Mouse (Mus musculus): ENCODE measurements around the gene Gkn2. TPM values are rescaled to one million over a fixed set of nuclear protein-coding genes. Genes with fewer than 3 reads are reported as not detected.
A peak's percentile ranks its signal among the peaks of the same experiment; 100 is the strongest.

The Gkn2 gene
- polyA plus RNA-seq (2014; fragmentation: Nextera tagmentation; extraction: Ambion mirVana): not detected in 2 replicates

GRCm38 (mm10) chr6:87373057-87373456, at the start of gene Gkn2:
Gene Gkn2 (plus strand): TSS chr6:87373357.
- 91% methylated on average over 9 of the region's 9 CpGs for WGBS
- Histone ChIP-seq H3K4me3 (ENCODE audit: low read depth, low read length) (no peak within 1 kb of the TSS), H3K9me3 (ENCODE audit: control insufficient read depth, low read length) (no peaks in the 10 kb centered on the region), H3K27ac (ENCODE audit: low read depth, low read length) (no peak within 1 kb of the TSS), H3K36me3 (ENCODE audit: control insufficient read depth, insufficient read depth, low read length) (no peaks in the 10 kb centered on the region), H3K4me1 (replicated peaks; ENCODE audit: control insufficient read depth, insufficient read depth, low read length) (no peaks in the 10 kb centered on the region), H3K27me3 (ENCODE audit: control insufficient read depth, insufficient read depth, low read length) (no peaks in the 10 kb centered on the region), H3K9ac (ENCODE audit: low read length) (no peak within 1 kb of the TSS), H3K4me2 (ENCODE audit: low read depth, low read length, severe bottlenecking) (no peak within 1 kb of the TSS)
- DNase-seq (ENCODE audit: low spot score) (no peak), ATAC-seq (replicated peaks; ENCODE audit: low FRiP score) (no peak)

GRCm38 (mm10) chr6:87323381-87323780, 49.8 kb upstream of the Gkn2 start:
- H3K27me3 ChIP-seq (ENCODE audit: control insufficient read depth, insufficient read depth, low read length): no peaks in the 10 kb centered on the region
- no peak overlapping the region for H3K27ac ChIP-seq (ENCODE audit: low read depth, low read length)
- H3K9me3 ChIP-seq (ENCODE audit: control insufficient read depth, low read length): no peaks in the 10 kb centered on the region
- 88% methylated on average over 2 of the region's 2 CpGs for WGBS
- no peak overlapping the region for H3K9ac ChIP-seq (ENCODE audit: low read length)
- no peaks in the 10 kb centered on the region for H3K4me1 ChIP-seq (replicated peaks; ENCODE audit: control insufficient read depth, insufficient read depth, low read length)
- ATAC-seq (replicated peaks; ENCODE audit: low FRiP score) (no peak), DNase-seq (ENCODE audit: low spot score) (no peak)
- no peak overlapping the region for H3K4me2 ChIP-seq (ENCODE audit: low read depth, low read length, severe bottlenecking)
- no peak overlapping the region for H3K4me3 ChIP-seq (ENCODE audit: low read depth, low read length)
- H3K36me3 ChIP-seq (ENCODE audit: control insufficient read depth, insufficient read depth, low read length): no peaks in the 10 kb centered on the region

- Histone ChIP-seq H3K9me3 (ENCODE audit: control insufficient read depth, low read length) (no peaks in the 10 kb centered on the region), H3K4me2 (ENCODE audit: low read depth, low read length, severe bottlenecking) (no peak overlapping the region), H3K27ac (ENCODE audit: low read depth, low read length) (no peak overlapping the region), H3K9ac (ENCODE audit: low read length) (no peak overlapping the region), H3K4me3 (ENCODE audit: low read depth, low read length) (no peak overlapping the region), H3K27me3 (ENCODE audit: control insufficient read depth, insufficient read depth, low read length) (no peaks in the 10 kb centered on the region), H3K4me1 (replicated peaks; ENCODE audit: control insufficient read depth, insufficient read depth, low read length) (no peaks in the 10 kb centered on the region), H3K36me3 (ENCODE audit: control insufficient read depth, insufficient read depth, low read length) (no peaks in the 10 kb centered on the region)
- WGBS: 87% methylated on average over 2 of the region's 2 CpGs
- DNase-seq (ENCODE audit: low spot score): no peak
- no peak for ATAC-seq (replicated peaks; ENCODE audit: low FRiP score)
Observed at GRCm38 (mm10) chr6:87326932-87327331, 46.2 kb upstream of the Gkn2 start.

GRCm38 (mm10) chr6:87328265-87329173, 44.6 kb upstream of the Gkn2 start:
- WGBS: 90% methylated on average over 22 of the region's 22 CpGs
- no peaks in the 10 kb centered on the region for H3K27me3 ChIP-seq (ENCODE audit: control insufficient read depth, insufficient read depth, low read length)
- H3K27ac ChIP-seq (ENCODE audit: low read depth, low read length): no peak overlapping the region
- no peaks in the 10 kb centered on the region for H3K9me3 ChIP-seq (ENCODE audit: control insufficient read depth, low read length)
- no peak overlapping the region for H3K4me3 ChIP-seq (ENCODE audit: low read depth, low read length)
- no peak for DNase-seq (ENCODE audit: low spot score)
- no peaks in the 10 kb centered on the region; the same call in 1 of the 2 replicates for H3K4me1 ChIP-seq (replicated peaks; ENCODE audit: control insufficient read depth, insufficient read depth, low read length)
- H3K4me2 ChIP-seq (ENCODE audit: low read depth, low read length, severe bottlenecking): no peak overlapping the region
- no peaks in the 10 kb centered on the region for H3K36me3 ChIP-seq (ENCODE audit: control insufficient read depth, insufficient read depth, low read length)
- no peak overlapping the region for H3K9ac ChIP-seq (ENCODE audit: low read length)
- no peak for ATAC-seq (replicated peaks; ENCODE audit: low FRiP score)

- H3K9ac ChIP-seq (ENCODE audit: low read length): no peak overlapping the region
- no peak overlapping the region for H3K4me2 ChIP-seq (ENCODE audit: low read depth, low read length, severe bottlenecking)
- no peak overlapping the region for H3K27ac ChIP-seq (ENCODE audit: low read depth, low read length)
- no peaks in the 10 kb centered on the region for H3K36me3 ChIP-seq (ENCODE audit: control insufficient read depth, insufficient read depth, low read length)
- no peak overlapping the region for H3K4me3 ChIP-seq (ENCODE audit: low read depth, low read length)
- WGBS: 88% methylated on average over 2 of the region's 2 CpGs
- no peaks in the 10 kb centered on the region for H3K9me3 ChIP-seq (ENCODE audit: control insufficient read depth, low read length)
- H3K4me1 ChIP-seq (replicated peaks; ENCODE audit: control insufficient read depth, insufficient read depth, low read length): peaks cover 6% of the 10 kb centered on the region; the same call in 1 of the 2 replicates
- no peaks in the 10 kb centered on the region for H3K27me3 ChIP-seq (ENCODE audit: control insufficient read depth, insufficient read depth, low read length)
- no peak for ATAC-seq (replicated peaks; ENCODE audit: low FRiP score)
- DNase-seq (ENCODE audit: low spot score): no peak
Observed at GRCm38 (mm10) chr6:87332380-87332779, 40.8 kb upstream of the Gkn2 start.

- H3K4me1 ChIP-seq (replicated peaks; ENCODE audit: control insufficient read depth, insufficient read depth, low read length): peaks cover 6% of the 10 kb centered on the region; the same call in 1 of the 2 replicates
- no peak for ATAC-seq (replicated peaks; ENCODE audit: low FRiP score)
Observed at GRCm38 (mm10) chr6:87334361-87335090, 38.6 kb upstream of the Gkn2 start.

GRCm38 (mm10) chr6:87335091-87335934, 37.8 kb upstream of the Gkn2 start, which contains the start of gene Antxr1:
Gene Antxr1 (minus strand): TSS chr6:87335821.
- Histone ChIP-seq H3K4me3 (ENCODE audit: low read depth, low read length) (peak within 1 kb of the TSS; percentile 59), H3K4me1 (replicated peaks; ENCODE audit: control insufficient read depth, insufficient read depth, low read length) (peaks cover 6% of the 10 kb centered on the region; the same call in 1 of the 2 replicates), H3K27me3 (ENCODE audit: control insufficient read depth, insufficient read depth, low read length) (no peaks in the 10 kb centered on the region), H3K27ac (ENCODE audit: low read depth, low read length) (peak within 1 kb of the TSS; percentile 19; the same call in 1 of the 2 replicates), H3K4me2 (ENCODE audit: low read depth, low read length, severe bottlenecking) (peak within 1 kb of the TSS; percentile 65), H3K9me3 (ENCODE audit: control insufficient read depth, low read length) (no peaks in the 10 kb centered on the region), H3K9ac (ENCODE audit: low read length) (peak within 1 kb of the TSS; percentile 72), H3K36me3 (ENCODE audit: control insufficient read depth, insufficient read depth, low read length) (no peaks in the 10 kb centered on the region)
- DNase-seq (ENCODE audit: low spot score) (peak; percentile 80), ATAC-seq (replicated peaks; ENCODE audit: low FRiP score) (peak; percentile 72)
- 0% methylated on average over 54 of the region's 54 CpGs for WGBS

More at GRCm38 (mm10) chr6:87334361-87335090, 38.6 kb upstream of the Gkn2 start:
- Histone ChIP-seq H3K9me3 (ENCODE audit: control insufficient read depth, low read length) (no peaks in the 10 kb centered on the region), H3K36me3 (ENCODE audit: control insufficient read depth, insufficient read depth, low read length) (no peaks in the 10 kb centered on the region), H3K4me2 (ENCODE audit: low read depth, low read length, severe bottlenecking) (peak overlapping the region; percentile 65), H3K4me3 (ENCODE audit: low read depth, low read length) (peak overlapping the region; percentile 59), H3K27ac (ENCODE audit: low read depth, low read length) (no peak overlapping the region), H3K27me3 (ENCODE audit: control insufficient read depth, insufficient read depth, low read length) (no peaks in the 10 kb centered on the region), H3K9ac (ENCODE audit: low read length) (peak overlapping the region; percentile 72)
- 12% methylated on average over 11 of the region's 11 CpGs for WGBS
- peak; percentile 63 for DNase-seq (ENCODE audit: low spot score)

GRCm38 (mm10) chr6:87335935-87336295, 37.2 kb upstream of the Gkn2 start:
- Histone ChIP-seq H3K36me3 (ENCODE audit: control insufficient read depth, insufficient read depth, low read length) (no peaks in the 10 kb centered on the region), H3K9me3 (ENCODE audit: control insufficient read depth, low read length) (no peaks in the 10 kb centered on the region), H3K9ac (ENCODE audit: low read length) (no peak overlapping the region), H3K27ac (ENCODE audit: low read depth, low read length) (no peak overlapping the region), H3K4me2 (ENCODE audit: low read depth, low read length, severe bottlenecking) (no peak overlapping the region), H3K4me1 (replicated peaks; ENCODE audit: control insufficient read depth, insufficient read depth, low read length) (peaks cover 6% of the 10 kb centered on the region; the same call in 1 of the 2 replicates), H3K4me3 (ENCODE audit: low read depth, low read length) (peak overlapping the region; percentile 59; the same call in 1 of the 2 replicates), H3K27me3 (ENCODE audit: control insufficient read depth, insufficient read depth, low read length) (no peaks in the 10 kb centered on the region)
- WGBS: 34% methylated on average over 6 of the region's 6 CpGs
- ATAC-seq (replicated peaks; ENCODE audit: low FRiP score) (no peak), DNase-seq (ENCODE audit: low spot score) (no peak)
